Mouse (Mus musculus): ENCODE data around the gene Idh1. TPM values are rescaled to one million over a fixed set of nuclear protein-coding genes. Genes with fewer than 3 reads are reported as not detected.

Idh1 gene
- polyA plus RNA-seq, 1 experiment from 2014 or later, result 260 TPM

DNA sequence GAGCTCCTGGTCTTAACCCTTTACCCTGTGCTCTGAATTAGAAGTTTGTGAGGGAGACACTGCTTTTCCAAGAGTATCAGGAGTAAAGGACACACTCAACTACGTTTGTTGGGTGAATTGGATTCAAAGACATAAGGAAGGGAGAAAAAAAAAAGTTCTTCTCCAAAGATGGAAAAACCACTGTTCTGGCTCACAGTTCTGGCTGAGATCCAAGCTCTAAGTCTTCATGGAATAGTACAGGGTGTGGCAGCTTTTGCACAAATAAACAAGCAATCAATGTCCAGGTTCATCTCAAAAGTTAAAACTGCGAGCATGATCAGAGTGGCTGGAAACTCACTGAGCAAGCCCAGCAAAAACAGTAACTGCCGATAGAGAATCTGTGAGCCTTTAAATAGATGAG, 38.3 kb downstream of the Idh1 start:
- H3K36me3 ChIP-seq (ENCODE audit: control insufficient read depth, insufficient read depth), result no peaks in the 10 kb centered on the region
- WGBS, result 56% methylated on average over 3 of the region's 3 CpGs
- no peak overlapping the region for H3K4me3 ChIP-seq (ENCODE audit: low read depth, low read length)
- H3K4me2 ChIP-seq (replicated peaks; ENCODE audit: low read depth), result no peak overlapping the region
- H3K4me1 ChIP-seq (replicated peaks; ENCODE audit: control insufficient read depth, insufficient read depth, low read length), result no peaks in the 10 kb centered on the region; the same call in 1 of the 2 replicates
- no peak overlapping the region for H3K9ac ChIP-seq (ENCODE audit: low read depth, low read length)
- H3K27ac ChIP-seq (ENCODE audit: low read depth, low read length), result no peak overlapping the region
- H3K9me3 ChIP-seq (ENCODE audit: control insufficient read depth), result no peaks in the 10 kb centered on the region
- H3K27me3 ChIP-seq (replicated peaks; ENCODE audit: control insufficient read depth, insufficient read depth, low read length), result no peaks in the 10 kb centered on the region
- no peak for TF ChIP-seq CTCF (IDR thresholded peaks at IDR 0.05; ENCODE audit: low read depth)
- no peak for ATAC-seq

DNA sequence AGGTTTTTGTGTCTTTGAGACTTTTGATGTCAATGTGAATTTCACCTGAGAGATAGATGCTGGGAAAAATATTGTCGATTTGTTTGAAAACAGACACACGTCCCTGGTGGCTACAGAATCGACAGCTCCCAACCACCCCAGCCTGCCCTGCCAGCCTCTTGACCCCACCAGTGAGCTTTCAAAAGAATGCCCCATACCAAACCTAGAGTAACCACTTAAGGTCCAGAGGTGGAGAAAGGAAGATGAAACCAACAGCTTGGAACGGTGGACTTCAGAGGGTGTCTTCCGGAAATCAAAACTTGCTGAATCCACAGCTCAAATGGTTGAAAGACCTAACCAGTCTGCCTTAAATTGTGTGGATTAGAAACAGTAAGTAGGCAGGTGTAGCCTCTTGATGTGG, 39.0 kb downstream of the Idh1 start:
- no peaks in the 10 kb centered on the region for H3K36me3 ChIP-seq (ENCODE audit: control insufficient read depth, insufficient read depth)

DNA sequence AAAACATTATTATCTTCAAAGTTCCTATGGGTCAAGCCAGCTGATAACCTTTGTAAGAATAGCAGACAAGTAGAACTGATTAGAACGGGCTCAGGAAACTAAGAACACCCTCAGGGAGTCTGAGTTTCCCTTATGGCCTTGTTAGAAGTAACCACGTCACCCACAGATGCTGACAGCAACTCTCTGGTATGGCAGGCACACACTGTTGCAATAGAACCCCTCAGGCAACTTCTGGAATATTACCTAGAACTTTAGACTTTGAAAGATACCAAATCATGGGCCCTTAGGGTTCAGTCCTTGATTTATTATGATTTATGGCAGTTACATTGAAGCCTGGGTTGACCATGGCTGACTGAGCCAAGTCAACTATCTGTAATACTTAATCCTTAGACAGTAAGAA, 39.7 kb downstream of the Idh1 start:
- WGBS, result 26% methylated on average over 2 of the region's 2 CpGs
- Histone ChIP-seq H3K9ac (ENCODE audit: low read depth, low read length) (no peak overlapping the region), H3K4me1 (replicated peaks; ENCODE audit: control insufficient read depth, insufficient read depth, low read length) (no peaks in the 10 kb centered on the region; the same call in 1 of the 2 replicates), H3K4me2 (replicated peaks; ENCODE audit: low read depth) (no peak overlapping the region), H3K9me3 (ENCODE audit: control insufficient read depth) (no peaks in the 10 kb centered on the region), H3K36me3 (ENCODE audit: control insufficient read depth, insufficient read depth) (no peaks in the 10 kb centered on the region), H3K27ac (ENCODE audit: low read depth, low read length) (no peak overlapping the region), H3K27me3 (replicated peaks; ENCODE audit: control insufficient read depth, insufficient read depth, low read length) (no peaks in the 10 kb centered on the region), H3K4me3 (ENCODE audit: low read depth, low read length) (no peak overlapping the region)
- TF ChIP-seq CTCF (IDR thresholded peaks at IDR 0.05; ENCODE audit: low read depth), result no peak
- ATAC-seq, result peak; percentile 95

More for the DNA sequence above, 39.0 kb downstream of the Idh1 start:
- no peak for ATAC-seq
- H3K4me1 ChIP-seq (replicated peaks; ENCODE audit: control insufficient read depth, insufficient read depth, low read length), result no peaks in the 10 kb centered on the region; the same call in 1 of the 2 replicates
- no peak overlapping the region for H3K4me2 ChIP-seq (replicated peaks; ENCODE audit: low read depth)
- no peak for TF ChIP-seq CTCF (IDR thresholded peaks at IDR 0.05; ENCODE audit: low read depth)
- no peaks in the 10 kb centered on the region for H3K27me3 ChIP-seq (replicated peaks; ENCODE audit: control insufficient read depth, insufficient read depth, low read length)
- no peak overlapping the region for H3K9ac ChIP-seq (ENCODE audit: low read depth, low read length)
- no peak overlapping the region for H3K4me3 ChIP-seq (ENCODE audit: low read depth, low read length)
- 90% methylated on average over 5 of the region's 5 CpGs for WGBS
- H3K27ac ChIP-seq (ENCODE audit: low read depth, low read length), result peak overlapping the region; percentile 1; the same call in 1 of the 2 replicates
- H3K9me3 ChIP-seq (ENCODE audit: control insufficient read depth), result no peaks in the 10 kb centered on the region

DNA sequence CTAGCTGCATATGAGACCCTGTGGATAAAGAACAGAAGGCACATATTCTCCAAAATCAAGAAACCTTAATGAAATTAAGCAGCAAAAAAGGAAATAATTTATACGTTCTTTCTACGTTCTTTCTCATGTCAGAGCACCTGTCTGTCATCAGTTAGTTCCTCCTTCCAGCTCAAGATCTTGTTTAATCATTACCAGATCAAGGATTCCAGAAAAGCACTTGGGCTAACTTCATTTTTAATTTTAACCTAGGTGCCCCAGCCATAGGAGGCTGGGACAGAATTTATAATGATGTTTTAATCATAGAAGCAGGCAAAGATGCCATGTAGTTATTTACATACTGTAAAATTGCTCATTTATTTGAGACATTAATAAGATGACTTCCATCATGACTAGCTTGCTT, 41.5 kb downstream of the Idh1 start:
- ATAC-seq, result no peak
- H3K4me3 ChIP-seq (ENCODE audit: low read depth, low read length), result no peak overlapping the region
- H3K9ac ChIP-seq (ENCODE audit: low read depth, low read length), result no peak overlapping the region
- H3K4me2 ChIP-seq (replicated peaks; ENCODE audit: low read depth), result no peak overlapping the region
- H3K27me3 ChIP-seq (replicated peaks; ENCODE audit: control insufficient read depth, insufficient read depth, low read length), result no peaks in the 10 kb centered on the region
- H3K36me3 ChIP-seq (ENCODE audit: control insufficient read depth, insufficient read depth), result no peaks in the 10 kb centered on the region
- no peaks in the 10 kb centered on the region; the same call in 1 of the 2 replicates for H3K4me1 ChIP-seq (replicated peaks; ENCODE audit: control insufficient read depth, insufficient read depth, low read length)
- no peak overlapping the region for H3K27ac ChIP-seq (ENCODE audit: low read depth, low read length)
- no peaks in the 10 kb centered on the region for H3K9me3 ChIP-seq (ENCODE audit: control insufficient read depth)
- WGBS, result 65% methylated on average over 2 of the region's 2 CpGs
- no peak for TF ChIP-seq CTCF (IDR thresholded peaks at IDR 0.05; ENCODE audit: low read depth)

DNA sequence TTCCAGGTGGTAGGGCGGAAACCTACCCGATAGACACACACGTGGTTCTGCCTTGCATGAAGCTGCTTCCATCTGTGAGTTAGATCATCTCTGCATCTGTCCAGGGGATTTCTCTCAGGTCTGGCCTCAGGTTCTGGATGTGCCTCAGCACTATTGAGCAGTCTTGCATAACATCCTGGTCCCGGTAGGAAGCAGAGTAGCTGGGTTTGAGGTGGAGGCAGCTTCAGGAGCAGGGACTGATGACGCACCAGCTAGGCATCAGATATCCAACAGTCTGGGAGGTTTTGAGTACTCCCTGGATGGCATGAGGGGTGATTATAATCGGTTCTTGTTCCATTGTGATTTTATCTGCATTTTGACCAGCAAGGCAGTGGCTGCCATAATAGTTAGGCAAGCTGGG, 48.7 kb downstream of the Idh1 start:
- 73% methylated on average over 6 of the region's 6 CpGs for WGBS
- Histone ChIP-seq H3K27me3 (replicated peaks; ENCODE audit: control insufficient read depth, insufficient read depth, low read length) (no peaks in the 10 kb centered on the region), H3K4me3 (ENCODE audit: low read depth, low read length) (no peak overlapping the region), H3K36me3 (ENCODE audit: control insufficient read depth, insufficient read depth) (no peaks in the 10 kb centered on the region), H3K4me1 (replicated peaks; ENCODE audit: control insufficient read depth, insufficient read depth, low read length) (no peaks in the 10 kb centered on the region), H3K9me3 (ENCODE audit: control insufficient read depth) (no peaks in the 10 kb centered on the region), H3K27ac (ENCODE audit: low read depth, low read length) (no peak overlapping the region), H3K4me2 (replicated peaks; ENCODE audit: low read depth) (no peak overlapping the region), H3K9ac (ENCODE audit: low read depth, low read length) (no peak overlapping the region)
- TF ChIP-seq CTCF (IDR thresholded peaks at IDR 0.05; ENCODE audit: low read depth), result no peak
- no peak for ATAC-seq

DNA sequence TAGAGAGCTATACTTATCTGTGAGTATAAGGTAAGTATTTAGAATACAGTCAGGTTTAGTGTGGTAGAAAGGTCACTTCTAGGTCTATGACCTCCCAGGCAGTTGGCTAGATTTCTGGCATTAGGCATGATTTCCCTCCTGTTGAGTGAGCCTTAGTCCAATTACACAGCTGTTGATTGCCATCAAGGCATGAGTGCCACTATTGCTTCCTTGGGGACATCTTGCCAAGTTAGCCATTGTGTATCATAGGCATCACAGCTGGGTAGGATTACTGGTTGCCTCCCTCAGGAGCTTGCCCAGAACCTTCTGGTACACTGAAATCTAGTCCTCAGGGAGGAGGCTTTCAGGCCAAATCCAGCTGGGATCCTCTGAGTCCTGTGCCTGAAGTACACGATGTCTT, 53.5 kb downstream of the Idh1 start:
- Histone ChIP-seq H3K4me1 (replicated peaks; ENCODE audit: control insufficient read depth, insufficient read depth, low read length) (no peaks in the 10 kb centered on the region), H3K27ac (ENCODE audit: low read depth, low read length) (no peak overlapping the region), H3K36me3 (ENCODE audit: control insufficient read depth, insufficient read depth) (no peaks in the 10 kb centered on the region), H3K27me3 (replicated peaks; ENCODE audit: control insufficient read depth, insufficient read depth, low read length) (no peaks in the 10 kb centered on the region), H3K4me3 (ENCODE audit: low read depth, low read length) (no peak overlapping the region), H3K9me3 (ENCODE audit: control insufficient read depth) (no peaks in the 10 kb centered on the region), H3K9ac (ENCODE audit: low read depth, low read length) (no peak overlapping the region), H3K4me2 (replicated peaks; ENCODE audit: low read depth) (no peak overlapping the region)
- no peak for TF ChIP-seq CTCF (IDR thresholded peaks at IDR 0.05; ENCODE audit: low read depth)
- no peak for ATAC-seq
- 89% methylated on average over 1 of the region's 1 CpGs for WGBS

DNA sequence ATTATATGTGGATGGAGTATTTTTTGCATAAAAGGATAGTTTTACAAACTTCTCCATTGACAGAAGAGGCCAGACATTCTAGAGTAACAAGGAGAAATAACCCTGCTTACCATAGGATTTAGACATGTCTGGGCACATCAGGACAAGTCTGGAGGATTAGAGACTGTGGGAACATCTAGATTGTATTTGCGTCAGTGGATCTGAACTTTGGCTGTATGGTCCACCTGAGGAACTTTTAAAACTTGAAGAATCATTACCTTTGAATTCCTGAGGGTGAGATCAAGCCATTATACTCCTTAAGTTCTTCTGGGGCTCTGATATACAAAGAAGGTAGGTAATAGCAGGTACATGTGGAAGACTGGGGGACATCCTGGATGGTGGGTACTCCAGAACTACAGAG, 54.6 kb downstream of the Idh1 start:
- Histone ChIP-seq H3K27ac (ENCODE audit: low read depth, low read length) (no peak overlapping the region), H3K4me1 (replicated peaks; ENCODE audit: control insufficient read depth, insufficient read depth, low read length) (no peaks in the 10 kb centered on the region), H3K9ac (ENCODE audit: low read depth, low read length) (no peak overlapping the region), H3K36me3 (ENCODE audit: control insufficient read depth, insufficient read depth) (no peaks in the 10 kb centered on the region), H3K9me3 (ENCODE audit: control insufficient read depth) (no peaks in the 10 kb centered on the region), H3K4me2 (replicated peaks; ENCODE audit: low read depth) (no peak overlapping the region), H3K4me3 (ENCODE audit: low read depth, low read length) (no peak overlapping the region), H3K27me3 (replicated peaks; ENCODE audit: control insufficient read depth, insufficient read depth, low read length) (no peaks in the 10 kb centered on the region)
- ATAC-seq, result no peak
- 78% methylated on average over 1 of the region's 1 CpGs for WGBS
- no peak for TF ChIP-seq CTCF (IDR thresholded peaks at IDR 0.05; ENCODE audit: low read depth)

All from intestine, postnatal 0 days (tissue).